Mouse (Mus musculus) embryonic fibroblast, embryonic 13.5 days (primary cell): ENCODE results near the gene Fcho1.

Experiments used
- CTCF ChIP-seq: IDR thresholded peaks from 2 replicates; pipeline ENCODE4 v1.5.1; 2011; ENCODE audit warnings: mild to moderate bottlenecking, control low read depth, low read length, moderate library complexity, borderline replicate concordance; ENCODE audit not compliant: insufficient read depth
- POLR2A ChIP-seq: IDR thresholded peaks from 2 replicates; pipeline ENCODE4 v1.6.1; 2011; ENCODE audit warnings: low read depth, mild to moderate bottlenecking, control low read depth, low read length, moderate library complexity

GRCm38 (mm10) chr8:71771336-71771735, 45.8 kb upstream of the Fcho1 start:
- TF ChIP-seq CTCF (no peak), POLR2A (no peak)
